Mouse (Mus musculus): Measurements from ENCODE around the gene Pigg. TPM values are rescaled to one million over a fixed set of nuclear protein-coding genes. Genes with fewer than 3 reads are reported as not detected.

Gene Pigg
- total RNA-seq, 2 experiments from 2014 or later, result 7.8 to 9.5 TPM

Other genes with a start within 250 kb of the Pigg start
- 10 to 100 TPM; 22.2 to 32.3 TPM for gene Mtf2, start 246.9 kb upstream of the Pigg start, total RNA-seq (2021)
- 100 to 1,000 TPM in 1 of 2 experiments, 10 to 100 TPM in 1; 88.3 to 112 TPM for gene Tmed5, start 180.0 kb upstream of the Pigg start, total RNA-seq (2021)
- 1 to 10 TPM; 2.3 to 4.9 TPM for gene Ccdc18, start 179.7 kb upstream of the Pigg start, total RNA-seq (2021)
- gene Dr1, start 43.7 kb upstream of the Pigg start, total RNA-seq (2021), result 10 to 100 TPM; 30.4 to 30.7 TPM
- gene Gm42517, start 55.3 kb downstream of the Pigg start, total RNA-seq (2021), result under 1 TPM; 0.45 to 0.82 TPM
- not detected for gene Pde6b, start 75.8 kb downstream of the Pigg start, total RNA-seq (2021)
- 100 to 1,000 TPM; 786 to 795 TPM for gene Atp5k, start 121.8 kb downstream of the Pigg start, total RNA-seq (2021)
- 1 to 10 TPM; 1.1 to 1.9 TPM for gene Mfsd7a, start 136.3 kb downstream of the Pigg start, total RNA-seq (2021)
- gene Pcgf3, start 148.6 kb downstream of the Pigg start, total RNA-seq (2021), result 10 to 100 TPM; 42.6 to 49.1 TPM
- 10 to 100 TPM in 1 of 2 experiments, 1 to 10 TPM in 1; 7.1 to 13.8 TPM for gene Cplx1, start 237.4 kb downstream of the Pigg start, total RNA-seq (2021)

All from adrenal gland, postnatal 10 days (tissue).